Mouse (Mus musculus) neural tube, embryonic 10.5 days (tissue): ENCODE data around the gene Ppm1h.
A peak's percentile ranks its signal among the peaks of the same experiment; 100 is the strongest.

Experiments used
- DNase-seq: peaks from one replicate; pipeline ENCODE4 v3.0.0-alpha.2; 2017; ENCODE audit warnings: low spot score; ENCODE audit errors: extremely low spot score

Gene Ppm1h

GRCm38 (mm10) chr10:122856040-122856764 lies 177.6 kb downstream of the Ppm1h start:
- DNase-seq: no peak

GRCm38 (mm10) chr10:122857155-122857554 lies 178.6 kb downstream of the Ppm1h start:
- no peak for DNase-seq

- DNase-seq: no peak
Measured at GRCm38 (mm10) chr10:122858904-122859641, 180.5 kb downstream of the Ppm1h start.

GRCm38 (mm10) chr10:122859642-122859997 lies 181.1 kb downstream of the Ppm1h start:
- no peak for DNase-seq

- DNase-seq: no peak
Measured at GRCm38 (mm10) chr10:122860076-122860475, 181.5 kb downstream of the Ppm1h start.

- no peak for DNase-seq
Measured at GRCm38 (mm10) chr10:122861696-122862385, 183.3 kb downstream of the Ppm1h start.

GRCm38 (mm10) chr10:122862386-122863023 lies 183.9 kb downstream of the Ppm1h start:
- no peak for DNase-seq

- DNase-seq: no peak
Measured at GRCm38 (mm10) chr10:122869865-122870503, 191.4 kb downstream of the Ppm1h start.

- no peak for DNase-seq
Measured at GRCm38 (mm10) chr10:122870848-122871494, 192.4 kb downstream of the Ppm1h start.

- DNase-seq: no peak
Measured at GRCm38 (mm10) chr10:122872720-122873119, 194.2 kb downstream of the Ppm1h start.

- DNase-seq: no peak
Measured at GRCm38 (mm10) chr10:122876964-122877363, 198.4 kb downstream of the Ppm1h start.

GRCm38 (mm10) chr10:122877436-122877835 lies 198.9 kb downstream of the Ppm1h start:
- no peak for DNase-seq

- DNase-seq: no peak
Measured at GRCm38 (mm10) chr10:122881456-122881855, 202.9 kb downstream of the Ppm1h start.

GRCm38 (mm10) chr10:122882614-122883013 lies 204.1 kb downstream of the Ppm1h start:
- no peak for DNase-seq

GRCm38 (mm10) chr10:122883823-122884743 lies 205.5 kb downstream of the Ppm1h start:
- peak; percentile 78 for DNase-seq

GRCm38 (mm10) chr10:122885301-122885700 lies 206.7 kb downstream of the Ppm1h start:
- DNase-seq: no peak

- DNase-seq: peak; percentile 70
Measured at GRCm38 (mm10) chr10:122886055-122886915, 207.7 kb downstream of the Ppm1h start.

GRCm38 (mm10) chr10:122886916-122887527 lies 208.5 kb downstream of the Ppm1h start:
- peak; percentile 44 for DNase-seq
